Mouse (Mus musculus) forebrain, embryonic 15.5 days (tissue): Measurements from ENCODE around the gene Sin3a. TPM values are rescaled to one million over a fixed set of nuclear protein-coding genes. Genes with fewer than 3 reads are reported as not detected.

Experiments used
- ATAC-seq: fragments of 200-750 bp; cut with Nextera tagmentation; replicated peaks from 2 replicates; pipeline ENCODE4 v1.8.0; 2017; ENCODE audit warnings: mild to moderate bottlenecking, moderate TSS enrichment, moderate library complexity
- H3K27ac ChIP-seq: fragments of 300-500 bp; sonication (generic); replicated peaks from 2 replicates; pipeline ENCODE4 v1.5.1; 2015; ENCODE audit warnings: mild to moderate bottlenecking, inconsistent platforms
- H3K27me3 ChIP-seq: fragments of 300-500 bp; sonication (generic); 2 replicates; pipeline ENCODE4 v1.6.1; 2015; ENCODE audit warnings: inconsistent platforms
- H3K36me3 ChIP-seq: fragments of 300-500 bp; sonication (generic); 2 replicates; pipeline ENCODE4 v1.6.1; 2015; ENCODE audit warnings: mild to moderate bottlenecking, inconsistent platforms
- H3K4me1 ChIP-seq: fragments of 300-500 bp; sonication (generic); 2 replicates; pipeline ENCODE4 v1.6.1; 2015; ENCODE audit warnings: inconsistent platforms
- H3K4me2 ChIP-seq: fragments of 300-500 bp; sonication (generic); replicated peaks from 2 replicates; pipeline ENCODE4 v1.6.1; 2015; ENCODE audit warnings: mild to moderate bottlenecking, inconsistent platforms
- H3K4me3 ChIP-seq: fragments of 300-500 bp; sonication (generic); 2 replicates; pipeline ENCODE4 v1.5.1; 2015; ENCODE audit warnings: mild to moderate bottlenecking, inconsistent platforms
- H3K9ac ChIP-seq: fragments of 300-500 bp; sonication (generic); replicated peaks from 2 replicates; pipeline ENCODE4 v1.6.1; 2015; ENCODE audit warnings: mild to moderate bottlenecking, inconsistent platforms
- H3K9me3 ChIP-seq: fragments of 300-500 bp; sonication (generic); 2 replicates; pipeline ENCODE4 v1.6.1; 2016; ENCODE audit warnings: inconsistent platforms
- WGBS: fragments of 180-500 bp; shearing (Covaris S2); methylation state at CpG from one replicate; pipeline ENCODE4 v1.1.7; 2015; ENCODE audit warnings: mixed read lengths; 5-methylcytosine and 5-hydroxymethylcytosine counted together
- polyA plus RNA-seq: library from polyadenylated mRNA; unstranded; fragments of >200 nt; fragmentation: Nextera tagmentation; extraction: Ambion mirVana; gene quantifications from 2 replicates; pipeline ENCODE4 v1.2.1, GENCODE M21; 2015

The Sin3a gene
- polyA plus RNA-seq, 1 experiment from 2014 or later: 27.6 TPM

- Histone ChIP-seq H3K9ac (peak overlapping the region; percentile 38), H3K27ac (peak overlapping the region; percentile 97), H3K36me3 (no peaks in the 10 kb centered on the region), H3K4me2 (peak overlapping the region; percentile 64), H3K27me3 (no peaks in the 10 kb centered on the region), H3K4me3 (peak overlapping the region; percentile 82), H3K9me3 (no peaks in the 10 kb centered on the region), H3K4me1 (peaks cover 39% of the 10 kb centered on the region)
- no peak for ATAC-seq
- WGBS: 3% methylated on average over 17 of the region's 17 CpGs
Observed at GRCm38 (mm10) chr9:57074822-57075603, 3.2 kb downstream of the Sin3a start.

GRCm38 (mm10) chr9:57075681-57076381 lies 4.0 kb downstream of the Sin3a start:
- peak overlapping the region; percentile 72 for H3K9ac ChIP-seq
- peak overlapping the region; percentile 97 for H3K27ac ChIP-seq
- under 1% methylated on average over 43 of the region's 43 CpGs for WGBS
- H3K9me3 ChIP-seq: no peaks in the 10 kb centered on the region
- H3K4me1 ChIP-seq: peaks cover 36% of the 10 kb centered on the region
- H3K4me3 ChIP-seq: peak overlapping the region; percentile 82
- H3K4me2 ChIP-seq: peak overlapping the region; percentile 64
- no peaks in the 10 kb centered on the region for H3K36me3 ChIP-seq
- peak; percentile 90 for ATAC-seq
- H3K27me3 ChIP-seq: no peaks in the 10 kb centered on the region

GRCm38 (mm10) chr9:57076701-57077660 lies 5.1 kb downstream of the Sin3a start:
- ATAC-seq: peak; percentile 14
- H3K9ac ChIP-seq: peak overlapping the region; percentile 72
- no peaks in the 10 kb centered on the region for H3K36me3 ChIP-seq
- peak overlapping the region; percentile 82 for H3K4me3 ChIP-seq
- H3K27ac ChIP-seq: peak overlapping the region; percentile 97
- no peaks in the 10 kb centered on the region for H3K27me3 ChIP-seq
- H3K4me2 ChIP-seq: peak overlapping the region; percentile 83
- no peaks in the 10 kb centered on the region for H3K9me3 ChIP-seq
- peaks cover 28% of the 10 kb centered on the region for H3K4me1 ChIP-seq
- under 1% methylated on average over 57 of the region's 72 CpGs for WGBS

- H3K27me3 ChIP-seq: no peaks in the 10 kb centered on the region
- H3K27ac ChIP-seq: no peak overlapping the region
- peaks cover 11% of the 10 kb centered on the region for H3K4me1 ChIP-seq
- H3K9me3 ChIP-seq: no peaks in the 10 kb centered on the region
- 75% methylated on average over 3 of the region's 3 CpGs for WGBS
- no peak overlapping the region for H3K4me2 ChIP-seq
- peaks cover 9% of the 10 kb centered on the region for H3K36me3 ChIP-seq
- H3K4me3 ChIP-seq: no peak overlapping the region
- no peak for ATAC-seq
- H3K9ac ChIP-seq: no peak overlapping the region
Observed at GRCm38 (mm10) chr9:57082236-57082635, 10.4 kb downstream of the Sin3a start.

DNA sequence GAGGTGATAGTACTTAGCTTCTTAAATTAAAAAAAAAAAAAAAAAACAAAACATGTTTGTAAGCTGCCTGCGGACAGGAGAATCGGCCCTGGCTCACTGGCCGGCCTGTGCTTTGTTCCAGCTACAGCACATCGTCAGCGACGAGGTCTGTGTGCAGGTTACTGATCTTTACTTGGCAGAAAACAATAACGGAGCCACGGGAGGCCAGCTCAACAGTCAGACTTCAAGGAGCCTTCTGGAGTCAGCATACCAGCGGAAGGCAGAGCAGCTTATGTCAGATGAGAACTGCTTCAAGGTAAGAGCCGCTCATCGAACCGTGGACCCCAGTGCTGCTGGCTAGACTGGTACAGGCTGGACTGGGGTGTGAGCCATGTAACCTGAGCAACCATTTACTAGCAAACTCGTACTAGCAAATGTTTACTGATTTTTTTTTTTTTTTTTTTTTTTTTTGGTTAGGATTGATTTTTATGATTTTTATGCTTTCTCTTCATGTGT lies 45.5 kb downstream of the Sin3a start:
- Histone ChIP-seq H3K27me3 (no peaks in the 10 kb centered on the region), H3K4me3 (no peak overlapping the region), H3K9ac (no peak overlapping the region), H3K4me1 (no peaks in the 10 kb centered on the region), H3K4me2 (no peak overlapping the region), H3K36me3 (peaks cover 80% of the 10 kb centered on the region), H3K27ac (no peak overlapping the region), H3K9me3 (no peaks in the 10 kb centered on the region)
- WGBS: 89% methylated on average over 13 of the region's 13 CpGs
- ATAC-seq: no peak

DNA sequence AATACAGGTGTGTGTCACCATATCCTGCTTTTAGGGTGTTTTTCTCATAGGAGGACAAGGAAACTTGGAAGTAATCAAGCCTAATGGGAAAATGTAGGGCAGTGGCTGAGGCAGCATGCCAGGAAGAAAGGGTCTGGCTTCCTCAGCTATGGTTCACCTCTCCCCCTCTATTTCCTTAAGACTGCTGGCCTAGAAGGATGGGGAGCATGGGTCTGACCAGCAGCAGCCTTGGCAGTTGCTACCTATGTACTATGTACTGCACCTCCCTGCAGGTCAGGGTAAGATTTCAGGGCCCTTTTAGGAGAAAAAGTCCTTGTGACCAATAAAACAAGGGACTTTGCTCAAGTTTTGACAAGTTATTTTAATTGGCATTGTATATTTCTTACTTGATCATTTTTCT lies 57.8 kb downstream of the Sin3a start:
- Histone ChIP-seq H3K27ac (no peak overlapping the region), H3K4me1 (peaks cover 17% of the 10 kb centered on the region), H3K4me2 (peak overlapping the region; percentile 69), H3K4me3 (peak overlapping the region; percentile 65), H3K27me3 (no peaks in the 10 kb centered on the region), H3K36me3 (peaks cover 43% of the 10 kb centered on the region), H3K9me3 (no peaks in the 10 kb centered on the region), H3K9ac (peak overlapping the region; percentile 75; the same call in 1 of the 2 replicates)
- no peak for ATAC-seq

DNA sequence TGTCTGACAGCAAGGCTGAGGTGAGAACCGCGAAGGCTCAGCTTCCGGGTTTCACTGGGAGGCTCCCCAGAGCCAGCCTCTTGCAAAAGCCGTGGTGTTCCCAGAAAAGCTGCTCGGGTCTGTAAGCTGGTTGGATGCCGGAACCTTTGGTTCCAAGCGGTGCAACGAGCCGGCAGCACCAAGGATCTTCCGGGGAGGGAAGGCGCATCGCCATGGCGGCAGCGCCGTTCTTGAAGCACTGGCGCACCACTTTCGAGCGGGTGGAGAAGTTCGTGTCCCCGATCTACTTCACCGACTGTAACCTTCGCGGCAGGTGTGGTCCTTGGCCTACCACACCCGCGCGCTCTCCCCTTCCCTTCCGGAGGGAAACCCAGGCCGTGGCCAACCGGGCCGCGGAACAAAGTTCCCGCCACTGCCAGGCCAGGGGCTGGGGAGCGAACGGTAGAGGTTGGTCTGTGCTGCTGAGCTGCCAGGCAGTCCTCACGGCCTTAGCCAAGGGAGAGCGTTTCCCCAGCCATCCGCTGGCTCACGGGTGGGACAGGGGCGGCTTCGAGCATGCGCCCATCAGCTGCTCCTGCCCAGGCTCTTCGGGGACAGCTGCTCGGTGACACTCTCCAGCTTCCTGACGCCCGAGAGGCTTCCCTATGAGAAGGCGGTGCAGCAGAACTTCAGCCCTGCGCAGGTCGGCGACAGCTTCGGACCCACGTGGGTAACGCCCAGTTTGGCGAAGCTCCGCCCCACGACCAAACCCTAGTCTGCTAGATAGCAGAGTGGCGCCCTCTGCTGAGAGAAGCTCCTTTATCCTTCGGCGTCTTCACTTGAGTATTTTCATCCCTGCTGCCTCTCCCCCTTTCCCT lies 59.0 kb downstream of the Sin3a start, which contains the start of gene Man2c1:
Gene Man2c1 (plus strand): TSS at position 114 of the 857 bp plus-strand sequence.
- under 1% methylated on average over 56 of the region's 58 CpGs for WGBS
- H3K36me3 ChIP-seq: peaks cover 33% of the 10 kb centered on the region
- peak within 1 kb of the TSS; percentile 96 for H3K27ac ChIP-seq
- no peaks in the 10 kb centered on the region for H3K27me3 ChIP-seq
- H3K4me3 ChIP-seq: peak within 1 kb of the TSS; percentile 65
- peaks cover 17% of the 10 kb centered on the region for H3K4me1 ChIP-seq
- ATAC-seq: peak; percentile 92
- no peaks in the 10 kb centered on the region for H3K9me3 ChIP-seq
- peak within 1 kb of the TSS; percentile 75 for H3K9ac ChIP-seq
- H3K4me2 ChIP-seq: peak within 1 kb of the TSS; percentile 69

GRCm38 (mm10) chr9:57137246-57137645 lies 65.4 kb downstream of the Sin3a start:
- no peaks in the 10 kb centered on the region for H3K9me3 ChIP-seq
- WGBS: 90% methylated on average over 6 of the region's 6 CpGs
- no peak overlapping the region for H3K27ac ChIP-seq
- H3K4me3 ChIP-seq: no peak overlapping the region
- no peaks in the 10 kb centered on the region for H3K4me1 ChIP-seq
- H3K4me2 ChIP-seq: no peak overlapping the region
- no peak for ATAC-seq
- no peaks in the 10 kb centered on the region for H3K27me3 ChIP-seq
- H3K9ac ChIP-seq: no peak overlapping the region
- peaks cover 53% of the 10 kb centered on the region for H3K36me3 ChIP-seq

DNA sequence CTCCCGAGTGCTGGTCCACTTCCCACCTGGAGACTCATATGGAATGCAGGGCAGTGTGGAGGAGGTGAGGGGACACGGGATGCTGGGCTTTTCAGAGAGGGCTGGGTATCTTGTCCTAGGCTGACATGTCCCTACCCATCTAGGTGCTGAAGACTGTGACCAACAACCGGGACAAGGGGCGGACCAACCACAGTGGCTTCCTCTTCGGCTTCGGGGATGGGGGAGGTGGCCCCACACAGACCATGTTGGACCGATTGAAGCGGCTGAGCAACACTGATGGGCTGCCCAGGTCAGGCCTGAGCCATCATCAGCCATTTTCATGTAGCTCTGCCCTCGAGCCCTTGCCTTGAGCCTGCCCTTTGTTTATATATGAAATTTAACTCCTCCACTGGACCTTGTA lies 65.9 kb downstream of the Sin3a start:
- WGBS: 95% methylated on average over 9 of the region's 9 CpGs
- H3K36me3 ChIP-seq: peaks cover 56% of the 10 kb centered on the region

DNA sequence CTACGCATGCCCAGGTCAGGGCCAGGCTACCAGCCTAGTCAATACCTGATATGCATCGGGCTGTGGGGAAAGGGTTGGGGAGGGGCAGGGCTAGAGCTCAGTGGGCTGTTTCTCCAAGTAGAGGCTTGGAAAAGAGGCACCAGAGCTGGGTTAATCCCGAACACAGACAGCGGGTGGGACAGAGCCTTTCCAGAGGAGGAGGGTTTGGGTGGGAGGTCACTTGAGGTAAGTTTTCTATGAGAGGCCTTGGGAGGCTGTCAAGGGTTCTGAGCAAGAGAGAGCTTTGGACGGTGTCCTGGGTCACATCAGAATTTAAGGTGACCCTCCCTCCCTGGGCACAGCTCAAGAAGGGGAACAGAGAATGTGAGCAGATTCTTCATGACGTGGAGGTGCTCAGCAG lies 66.7 kb downstream of the Sin3a start:
- no peak overlapping the region for H3K4me3 ChIP-seq
- H3K9ac ChIP-seq: no peak overlapping the region
- peaks cover 56% of the 10 kb centered on the region for H3K36me3 ChIP-seq
- no peaks in the 10 kb centered on the region for H3K4me1 ChIP-seq
- H3K4me2 ChIP-seq: no peak overlapping the region
- H3K27ac ChIP-seq: no peak overlapping the region
- no peak for ATAC-seq
- H3K9me3 ChIP-seq: no peaks in the 10 kb centered on the region
- WGBS: 93% methylated on average over 6 of the region's 6 CpGs
- H3K27me3 ChIP-seq: no peaks in the 10 kb centered on the region

More for the DNA sequence above, 65.9 kb downstream of the Sin3a start:
- H3K27me3 ChIP-seq: no peaks in the 10 kb centered on the region
- no peak for ATAC-seq
- no peaks in the 10 kb centered on the region for H3K9me3 ChIP-seq
- no peak overlapping the region for H3K9ac ChIP-seq
- H3K4me1 ChIP-seq: no peaks in the 10 kb centered on the region
- no peak overlapping the region for H3K4me3 ChIP-seq
- no peak overlapping the region for H3K4me2 ChIP-seq
- no peak overlapping the region for H3K27ac ChIP-seq

- peaks cover 56% of the 10 kb centered on the region for H3K36me3 ChIP-seq
- ATAC-seq: no peak
Observed at GRCm38 (mm10) chr9:57139110-57139509, 67.3 kb downstream of the Sin3a start.

More at GRCm38 (mm10) chr9:57139110-57139509, 67.3 kb downstream of the Sin3a start:
- Histone ChIP-seq H3K9ac (no peak overlapping the region), H3K4me1 (no peaks in the 10 kb centered on the region), H3K4me3 (no peak overlapping the region), H3K27me3 (no peaks in the 10 kb centered on the region), H3K27ac (no peak overlapping the region), H3K4me2 (no peak overlapping the region), H3K9me3 (no peaks in the 10 kb centered on the region)
- WGBS: 93% methylated on average over 9 of the region's 9 CpGs
